Mouse (Mus musculus): ENCODE measurements around the gene Hist1h4k.

GRCm38 (mm10) chr13:21751417-21751816 lies 1.1 kb upstream of the Hist1h4k start:
- no peak for TF ChIP-seq SIN3A (IDR thresholded peaks at IDR 0.05; ENCODE audit: low read length)
- TF ChIP-seq CTCF (IDR thresholded peaks at IDR 0.05 in 2 of 3, conservative IDR thresholded peaks at IDR 0.05 in 1 of 3; ENCODE audit: control insufficient read depth in 1 of 3, insufficient read depth in 1 of 3, low read depth in 2 of 3, low read length in 3 of 3, poor library complexity in 1 of 3, severe bottlenecking in 1 of 3): no peak
